Comparison of ENCODE assay signal across 9 mouse cellular contexts in genomic region chr2:33615843-33616344, GRCm38 (mm10). TPM values are rescaled to one million over a fixed set of nuclear protein-coding genes. Genes with fewer than 3 reads are reported as not detected.
A peak's percentile ranks its signal among the peaks of the same experiment; 100 is the strongest.
DNase-seq lines count a peak whose midpoint lies in the region; ATAC-seq lines count a peak whose summit lies in the region.
"Had no signal": no experiment of that assay in that cellular context is flagged by ENCODE, and none has a peak within 500 bp of the region (broad histone marks: within the 10 kb centered on the region; RNA-seq: fewer than 3 reads in every experiment).

No protein-coding gene starts in this region.

- H3K36me3 ChIP-seq in heart, embryonic 13.5 days: no peaks in the 10 kb centered on the region
- no peaks in the 10 kb centered on the region for H3K36me3 ChIP-seq in hindbrain, embryonic 12.5 days
- H3K36me3 ChIP-seq in midbrain, embryonic 13.5 days: no peaks in the 10 kb centered on the region

- H3K27me3 ChIP-seq in heart, embryonic 13.5 days (replicated peaks): peaks cover 100% of the 10 kb centered on the region
- H3K27me3 ChIP-seq in hindbrain, embryonic 12.5 days: peaks cover 89% of the 10 kb centered on the region
- H3K27me3 ChIP-seq in midbrain, embryonic 13.5 days: peaks cover 90% of the 10 kb centered on the region

- H3K4me2 ChIP-seq in heart, embryonic 13.5 days: peak overlapping the region; percentile 75
- peak overlapping the region; percentile 61 for H3K4me2 ChIP-seq in hindbrain, embryonic 12.5 days (replicated peaks)
- peak overlapping the region; percentile 64 for H3K4me2 ChIP-seq in midbrain, embryonic 13.5 days (replicated peaks)

- H3K27ac ChIP-seq in heart, embryonic 13.5 days (replicated peaks): no peak overlapping the region
- H3K27ac ChIP-seq in hindbrain, embryonic 12.5 days: peak overlapping the region; percentile 94
- peak overlapping the region; percentile 94 for H3K27ac ChIP-seq in midbrain, embryonic 13.5 days

- no peak for ATAC-seq in heart, embryonic 13.5 days (ENCODE audit: extremely low read depth, insufficient number of reproducible peaks, low FRiP score, low TSS enrichment)
- ATAC-seq in hindbrain, embryonic 12.5 days (ENCODE audit: low FRiP score): peak; percentile 63
- peak; percentile 64 for ATAC-seq in midbrain, embryonic 13.5 days

- H3K4me1 ChIP-seq in heart, embryonic 13.5 days: peaks cover 12% of the 10 kb centered on the region
- H3K4me1 ChIP-seq in hindbrain, embryonic 12.5 days: peaks cover 45% of the 10 kb centered on the region
- peaks cover 41% of the 10 kb centered on the region for H3K4me1 ChIP-seq in midbrain, embryonic 13.5 days (replicated peaks)

- no peak overlapping the region for H3K9ac ChIP-seq in heart, embryonic 13.5 days
- peak overlapping the region; percentile 48 for H3K9ac ChIP-seq in hindbrain, embryonic 12.5 days
- H3K9ac ChIP-seq in midbrain, embryonic 13.5 days (replicated peaks): peak overlapping the region; percentile 61

- no peak for DNase-seq in heart, adult 9 months (ENCODE audit: low spot score in 2 of 2)
- peak; percentile 49 to 53 for DNase-seq in cerebellum, postnatal 25 days
- no peak for DNase-seq in testis, postnatal 10 days (ENCODE audit: low spot score)
- DNase-seq in left cerebral cortex, postnatal 4 days: no peak
- no peak for DNase-seq in ovary, postnatal 10 days (ENCODE audit: low spot score)
- DNase-seq: kidney, postnatal 10 days had no signal

- intact Hi-C loops in left cerebral cortex, postnatal 4 days (cut with DNase I): no loop called here

- H3K4me3 ChIP-seq in heart, embryonic 13.5 days: peak overlapping the region; percentile 49
- peak overlapping the region; percentile 33 for H3K4me3 ChIP-seq in hindbrain, embryonic 12.5 days
- H3K4me3 ChIP-seq in midbrain, embryonic 13.5 days (replicated peaks): peak overlapping the region; percentile 36

- WGBS in heart, embryonic 13.5 days: 11% methylated on average over 17 of the region's 17 CpGs
- WGBS in hindbrain, embryonic 12.5 days: 5% methylated on average over 17 of the region's 17 CpGs
- 3% methylated on average over 17 of the region's 17 CpGs for WGBS in midbrain, embryonic 13.5 days

- no peaks in the 10 kb centered on the region for H3K9me3 ChIP-seq in heart, embryonic 13.5 days
- no peaks in the 10 kb centered on the region for H3K9me3 ChIP-seq in hindbrain, embryonic 12.5 days (replicated peaks)
- no peaks in the 10 kb centered on the region for H3K9me3 ChIP-seq in midbrain, embryonic 13.5 days

RNA-seq across cellular contexts. Expression of gene Lmx1b, which starts 24.4 kb away (rescaled TPM):
- not detected in 2 replicates for polyA plus RNA-seq in heart, embryonic 13.5 days (2015; fragmentation: Nextera tagmentation; extraction: Ambion mirVana)
- polyA plus RNA-seq in hindbrain, embryonic 12.5 days (2016; fragmentation: Nextera tagmentation; extraction: Ambion mirVana): 5.0 and 5.6 TPM in 2 replicates
- 2.5 and 2.7 TPM in 2 replicates for polyA plus RNA-seq in midbrain, embryonic 13.5 days (2015; fragmentation: Nextera tagmentation; extraction: Ambion mirVana)
- under 1 TPM; 0.24 to 0.26 TPM for total RNA-seq in left cerebral cortex, postnatal 4 days (2021)

Comparison
In these comparisons a context has a peak if more than half of its experiments do, and no peak if none do; other contexts are left out.
1. DNase-seq: peak in cerebellum, postnatal 25 days (2 of 2); none in heart, adult 9 months (0 of 2), testis, postnatal 10 days (single experiment), left cerebral cortex, postnatal 4 days (single experiment) and ovary, postnatal 10 days (single experiment).
2. Peak in every context shown above with its lines, with median percentiles within 50 percentile points of each other: H3K4me2 ChIP-seq and H3K4me3 ChIP-seq.